Mouse (Mus musculus): Measurements from ENCODE around the gene Nme7. TPM values are rescaled to one million over a fixed set of nuclear protein-coding genes. Genes with fewer than 3 reads are reported as not detected.
A peak's percentile ranks its signal among the peaks of the same experiment; 100 is the strongest.

Gene Nme7
- total RNA-seq, 2 experiments from 2014 or later, result 6.1 to 6.2 TPM

DNA sequence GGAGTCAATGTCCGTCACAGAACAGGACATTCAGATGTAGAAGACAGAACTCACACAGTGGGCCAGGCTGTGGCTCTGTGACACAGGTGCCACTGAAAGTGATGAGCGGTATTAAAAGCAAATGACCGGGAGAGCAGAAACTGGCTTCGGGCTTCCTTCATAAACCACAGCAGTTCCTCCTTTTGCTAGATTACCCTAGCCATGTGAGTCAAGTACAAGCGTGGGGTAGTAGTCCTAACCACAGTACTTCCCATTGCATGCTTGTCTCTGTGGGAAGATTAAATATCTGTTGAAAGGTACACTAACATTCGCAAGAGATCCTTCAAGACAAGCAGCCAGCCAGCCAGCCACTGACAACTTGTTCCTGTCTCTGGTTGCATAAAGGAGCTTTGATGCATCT lies 136.3 kb downstream of the Nme7 start:
- DNase-seq, result no peak

DNA sequence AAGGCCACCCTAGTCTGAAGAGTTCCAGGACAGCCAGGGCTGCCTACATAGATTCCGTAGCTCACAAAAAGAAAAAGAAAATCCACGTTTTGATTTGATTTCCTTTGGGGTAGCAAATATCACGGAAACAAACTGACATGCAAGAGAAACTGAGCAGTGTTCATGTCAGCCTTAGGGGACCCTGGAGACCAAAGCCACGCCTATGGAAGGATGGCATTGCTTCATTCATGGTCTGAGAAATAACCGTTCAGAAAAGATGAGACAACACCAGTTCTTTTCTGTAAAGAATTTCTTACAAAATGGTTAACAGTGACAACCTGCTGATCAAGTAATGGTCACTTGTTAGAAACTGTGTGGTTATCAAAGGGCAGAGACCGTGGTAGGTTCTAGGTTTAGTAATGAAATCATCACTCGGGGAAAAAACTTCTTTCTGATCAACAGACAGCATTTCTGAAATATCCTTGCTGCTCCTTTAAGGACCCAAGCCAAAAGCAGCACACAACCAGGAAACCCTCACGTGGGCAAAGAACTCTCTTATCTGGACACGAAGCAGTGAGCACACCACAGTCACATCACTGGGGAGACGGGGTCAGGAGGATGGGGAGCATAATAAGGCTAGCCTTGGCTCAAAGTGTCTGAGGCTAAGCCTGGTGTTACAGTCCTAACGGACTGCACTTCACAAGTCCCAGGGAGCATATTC lies 136.9 kb downstream of the Nme7 start:
- DNase-seq, result no peak

GRCm38 (mm10) chr1:164441408-164441974 lies 137.6 kb downstream of the Nme7 start:
- DNase-seq, result no peak

GRCm38 (mm10) chr1:164445620-164446162 lies 141.8 kb downstream of the Nme7 start:
- DNase-seq, result no peak

DNA sequence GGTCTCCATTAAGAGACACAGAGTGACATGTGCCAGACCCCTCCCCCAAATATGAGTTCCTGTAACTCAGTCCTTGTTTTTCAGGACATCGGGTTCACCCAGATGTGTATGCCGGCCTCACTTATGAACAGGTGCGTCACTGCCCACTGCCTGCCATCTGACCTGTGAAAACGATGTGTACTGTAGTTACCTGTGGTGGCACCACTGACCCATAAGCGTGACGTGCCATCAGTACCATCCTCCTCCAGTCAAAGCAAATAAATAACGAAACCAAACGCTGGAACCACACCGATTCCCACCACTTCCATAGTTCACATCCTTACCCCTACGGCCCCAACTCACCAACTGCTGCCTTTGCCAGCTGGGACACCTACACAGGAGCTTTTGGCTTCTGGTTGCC lies 142.6 kb downstream of the Nme7 start:
- DNase-seq, result no peak

DNA sequence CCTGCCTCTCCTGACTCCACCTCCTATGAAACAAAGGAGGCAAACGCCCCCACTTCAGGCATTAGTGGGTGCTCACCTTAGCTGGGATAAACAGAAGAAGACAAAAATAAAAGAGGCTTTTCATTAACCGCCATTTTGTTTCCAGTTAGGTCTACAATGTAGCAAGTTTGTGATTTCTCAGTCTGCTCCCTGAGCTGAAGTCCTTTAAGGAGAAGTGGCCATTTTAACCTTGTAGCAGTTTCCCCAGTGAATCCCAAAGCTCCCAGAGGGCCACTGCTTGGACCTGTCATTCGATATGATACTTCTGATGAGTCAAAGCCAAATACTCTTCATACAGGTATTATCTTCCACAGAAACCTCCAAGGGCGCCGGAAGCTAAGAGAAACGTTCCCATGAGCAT lies 143.6 kb downstream of the Nme7 start:
- no peak for DNase-seq

GRCm38 (mm10) chr1:164449626-164450025 lies 145.7 kb downstream of the Nme7 start:
- DNase-seq, result no peak

DNA sequence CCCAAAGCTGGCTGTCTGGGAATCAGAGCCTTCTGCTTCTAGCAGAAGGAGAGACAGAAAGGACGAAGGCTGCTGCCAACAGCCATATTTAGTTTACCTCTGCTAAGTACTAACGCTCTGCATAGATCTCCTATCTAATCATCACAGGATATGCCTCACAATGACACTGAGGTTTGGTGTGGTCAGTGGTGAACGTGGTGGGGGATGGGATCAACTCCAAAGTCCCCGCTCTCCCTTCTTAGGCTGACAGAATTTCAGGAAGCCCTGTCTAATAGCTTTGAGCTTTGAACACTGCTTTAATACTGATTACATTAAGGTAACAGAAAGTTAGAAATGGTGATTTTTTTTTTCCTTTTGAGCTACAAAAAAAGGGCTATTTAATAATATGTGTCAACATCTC lies 146.3 kb downstream of the Nme7 start:
- DNase-seq, result no peak

GRCm38 (mm10) chr1:164450644-164451043 lies 146.7 kb downstream of the Nme7 start:
- no peak for DNase-seq

DNA sequence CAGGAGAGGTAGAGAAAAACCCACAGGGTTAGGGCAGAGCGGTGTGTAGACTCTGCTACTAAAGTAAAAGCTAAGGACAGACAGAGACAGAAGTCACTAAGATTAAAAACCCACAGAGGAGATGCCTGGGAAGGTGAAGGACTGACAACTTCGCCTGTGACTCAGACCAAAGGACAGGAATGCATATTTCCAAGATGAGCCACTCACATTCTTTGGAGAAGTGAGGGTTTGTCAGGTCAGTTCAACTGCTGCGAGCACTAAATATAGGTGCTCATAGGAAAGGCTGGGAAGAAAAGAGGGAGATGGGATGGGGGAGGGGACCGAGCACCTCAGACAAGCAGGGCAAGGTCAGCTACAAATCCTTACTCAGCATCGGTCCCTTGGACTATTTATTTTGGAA lies 147.4 kb downstream of the Nme7 start:
- no peak for DNase-seq

DNA sequence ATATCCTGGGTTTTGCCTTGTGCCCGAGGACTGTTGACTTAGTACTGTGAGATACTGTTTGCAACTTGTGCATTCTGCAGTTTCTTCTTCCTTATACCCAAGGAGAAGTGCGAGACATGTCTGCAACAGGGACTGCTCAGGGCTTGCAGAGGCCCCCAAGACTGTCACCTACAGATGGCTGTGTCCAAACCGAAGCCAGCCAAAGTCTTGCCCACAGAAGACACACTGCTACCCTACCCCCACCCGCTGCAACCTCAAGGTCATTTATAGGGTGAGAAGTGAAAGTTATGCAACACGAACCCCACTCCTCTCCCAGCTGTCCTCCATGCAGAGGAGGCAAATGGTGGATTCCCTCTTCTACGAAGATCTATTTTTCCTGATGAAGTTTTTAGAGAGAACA lies 148.7 kb downstream of the Nme7 start:
- no peak for DNase-seq

- DNase-seq, result no peak
These were observed 149.2 kb downstream of the Nme7 start for GRCm38 (mm10) chr1:164453146-164453545.

DNA sequence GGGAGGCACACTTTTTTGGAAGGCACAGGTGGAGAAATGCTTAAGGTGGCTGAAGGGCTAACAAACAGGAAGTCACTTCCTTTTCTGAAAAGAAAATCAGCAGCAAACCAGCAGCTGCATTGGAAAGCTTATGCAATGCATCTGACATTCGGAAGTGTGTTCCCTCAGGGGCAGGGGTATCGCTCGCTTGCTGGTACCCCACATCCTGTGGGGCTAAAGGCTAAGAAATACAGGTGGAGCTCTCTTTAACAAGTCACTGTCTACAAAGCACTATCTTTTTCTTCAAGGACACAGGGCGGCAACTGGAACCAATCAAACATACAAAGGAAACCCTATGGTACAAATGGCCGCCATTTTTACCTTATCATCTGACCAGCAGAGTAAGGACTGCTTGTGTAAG lies 149.8 kb downstream of the Nme7 start:
- no peak for DNase-seq

DNA sequence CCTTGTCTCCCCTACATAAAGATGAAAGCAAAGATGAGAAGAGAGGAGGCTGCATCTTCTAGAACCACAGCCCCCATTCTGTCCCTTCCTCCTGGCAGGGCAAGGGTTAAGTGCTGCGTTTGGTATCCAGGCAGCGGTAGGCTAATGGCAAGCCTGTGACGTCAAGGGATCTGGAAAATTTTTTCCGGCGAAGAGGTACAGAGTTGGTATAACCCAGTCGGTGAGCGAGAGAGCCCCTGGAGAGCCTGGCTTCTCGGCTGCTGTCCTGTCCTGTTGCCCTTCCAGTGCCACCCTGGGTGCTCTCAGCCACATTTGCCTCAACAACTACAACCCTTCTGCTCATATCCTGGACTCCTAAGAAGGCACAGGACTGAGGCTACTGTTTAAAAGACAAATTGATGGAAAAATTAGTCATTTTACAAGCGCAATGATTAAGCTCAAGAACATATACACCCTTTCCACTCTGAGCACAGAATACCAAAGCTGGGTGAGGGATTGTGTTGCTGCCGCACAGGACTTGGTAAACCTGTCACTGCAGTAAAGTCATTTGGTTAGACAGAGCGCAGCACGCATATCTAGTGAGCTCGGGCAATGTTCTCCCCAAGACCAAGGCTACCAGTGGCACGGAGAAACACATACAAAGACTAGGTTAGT lies 151.0 kb downstream of the Nme7 start:
- no peak for DNase-seq

DNA sequence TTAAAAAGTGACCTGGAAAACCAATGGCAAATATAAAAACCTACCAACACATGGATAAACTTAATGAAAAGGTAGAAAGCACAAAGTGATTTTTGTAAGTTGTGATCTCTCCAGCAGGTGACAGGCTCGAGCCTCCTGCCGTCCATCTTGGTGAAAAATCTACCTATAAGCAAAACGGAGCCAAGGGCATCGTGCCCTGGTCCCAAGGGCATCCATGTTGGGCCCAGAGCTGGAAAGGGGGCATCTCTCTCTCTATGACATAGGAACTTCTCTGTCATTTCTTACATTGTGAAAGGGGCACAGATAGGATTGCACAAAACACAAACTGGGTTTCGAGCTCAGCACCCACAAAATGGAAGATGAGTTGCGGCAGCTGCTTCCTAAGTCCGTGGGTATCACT lies 151.7 kb downstream of the Nme7 start:
- DNase-seq, result no peak

DNA sequence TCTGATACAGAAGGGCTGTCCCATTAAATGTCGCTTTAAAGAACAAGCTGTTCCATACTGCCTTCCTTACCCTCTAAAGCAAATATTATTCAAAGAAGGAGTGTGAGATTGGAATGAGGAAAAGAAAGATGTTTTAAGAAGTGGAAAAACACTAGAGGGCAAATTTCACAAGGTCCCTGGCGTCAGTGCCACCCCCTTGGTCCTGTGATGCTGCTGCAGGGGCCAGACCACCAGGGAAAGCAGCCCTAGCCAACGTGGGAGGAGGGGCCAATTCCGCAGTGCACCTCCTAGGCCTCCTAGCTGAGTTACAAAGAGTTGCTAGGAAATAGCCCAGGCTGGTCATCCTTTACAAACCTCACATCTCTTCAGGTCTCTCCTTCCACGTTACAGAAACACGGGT lies 152.1 kb downstream of the Nme7 start:
- DNase-seq, result no peak

- no peak for DNase-seq
These were observed 152.8 kb downstream of the Nme7 start for GRCm38 (mm10) chr1:164456731-164457130.

DNA sequence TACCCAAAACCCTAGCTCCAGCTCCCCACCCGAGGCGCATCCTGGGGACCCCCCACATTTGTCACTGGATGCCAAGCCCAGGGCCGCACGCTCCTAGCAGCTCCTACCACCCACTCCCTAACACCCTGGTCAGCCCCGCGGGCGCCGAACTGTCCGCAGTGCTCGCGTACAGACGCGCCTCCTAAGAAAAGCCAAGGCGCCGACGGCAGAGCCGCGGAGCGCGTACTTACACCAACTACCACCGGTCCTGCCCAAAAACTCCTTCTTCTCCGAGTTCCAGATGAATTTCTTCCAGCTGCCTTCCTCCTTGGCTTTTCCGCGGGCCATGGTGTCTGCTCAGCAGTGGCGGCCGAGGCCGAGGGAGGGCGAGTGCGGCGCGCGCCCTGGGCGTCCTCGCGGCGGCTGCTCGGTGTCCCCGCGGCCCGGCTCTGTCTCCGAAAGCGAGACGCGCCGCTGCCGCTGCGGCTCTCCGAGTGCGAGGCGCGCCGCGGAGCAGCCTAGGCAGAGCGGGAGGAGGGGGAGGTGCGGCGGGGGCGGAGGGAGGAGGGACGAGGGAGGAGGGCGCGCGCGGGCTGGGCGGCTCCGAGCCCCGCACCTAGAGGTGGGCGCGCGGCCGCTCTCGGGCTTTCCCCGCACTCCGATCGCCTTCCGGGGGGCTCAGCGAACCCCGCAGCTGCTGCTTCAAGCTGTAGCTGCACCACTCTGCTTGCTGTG lies 153.8 kb downstream of the Nme7 start:
- DNase-seq, result peak; percentile 61

GRCm38 (mm10) chr1:164458245-164458613 lies 154.3 kb downstream of the Nme7 start, which contains the start of gene Atp1b1:
Atp1b1 (minus strand) TSS chr1:164458355.
- DNase-seq, result peak; percentile 72

DNA sequence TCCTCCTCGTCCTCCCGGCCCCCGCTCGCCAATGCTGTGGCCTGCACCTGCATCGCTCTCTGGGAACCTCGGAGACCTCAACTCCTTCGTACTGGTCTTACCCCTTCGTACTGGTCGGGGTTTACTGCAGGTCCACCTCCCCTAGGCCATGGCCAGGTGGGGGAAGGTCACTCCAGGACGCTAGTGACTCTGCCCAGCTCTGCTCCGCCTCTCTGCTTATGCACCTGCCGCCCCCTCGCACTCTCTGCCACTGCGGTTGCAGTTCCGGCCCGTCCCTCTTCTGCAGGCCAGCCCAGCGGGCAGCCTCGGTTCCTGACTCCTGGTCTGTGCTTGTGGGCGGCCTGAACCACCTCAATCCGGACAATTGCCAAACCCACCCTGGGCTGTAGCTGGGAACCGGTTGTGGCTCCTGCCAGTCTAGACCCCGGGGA lies 154.7 kb downstream of the Nme7 start:
- peak; percentile 32 for DNase-seq

- no peak for DNase-seq
These were observed 155.4 kb downstream of the Nme7 start for GRCm38 (mm10) chr1:164459127-164459905.

All from gastrocnemius, postnatal 10 days (tissue).